Mouse (Mus musculus) liver, adult 2 months (tissue): ENCODE data around the gene Lhfpl2. TPM values are rescaled to one million over a fixed set of nuclear protein-coding genes. Genes with fewer than 3 reads are reported as not detected.
A peak's percentile ranks its signal among the peaks of the same experiment; 100 is the strongest.

Experiments used
- DNase-seq: peaks from one replicate; pipeline ENCODE4 v3.0.0-alpha.2; 2011; ENCODE audit warnings: low read depth, low spot score; ENCODE audit errors: extremely low read depth
- H3K27ac ChIP-seq: fragments of 200-500 bp; replicated peaks from 2 replicates; pipeline ENCODE4 v1.5.1; 2012; ENCODE audit warnings: low read depth, mild to moderate bottlenecking, control low read depth, inconsistent platforms, low read length; ENCODE audit not compliant: insufficient read depth
- H3K27me3 ChIP-seq: fragments of 200-500 bp; 2 replicates; pipeline ENCODE4 v1.6.1; 2012; ENCODE audit warnings: mild to moderate bottlenecking, moderate library complexity, low read length, inconsistent platforms; ENCODE audit not compliant: control insufficient read depth, insufficient read depth
- H3K36me3 ChIP-seq: fragments of 200-500 bp; 2 replicates; pipeline ENCODE4 v1.6.1; 2012; ENCODE audit warnings: low read length, inconsistent platforms; ENCODE audit not compliant: control insufficient read depth, insufficient read depth
- H3K4me1 ChIP-seq: fragments of 200-500 bp; 2 replicates; pipeline ENCODE4 v1.6.1; 2011; ENCODE audit warnings: low read length; ENCODE audit not compliant: control insufficient read depth, insufficient read depth
- H3K4me3 ChIP-seq: fragments of 200-500 bp; 2 replicates; pipeline ENCODE4 v1.5.1; 2011; ENCODE audit warnings: low read depth, mild to moderate bottlenecking, control low read depth, low read length, moderate library complexity; ENCODE audit not compliant: insufficient read depth
- H3K79me2 ChIP-seq: fragments of 200-500 bp; 2 replicates; pipeline ENCODE4 v1.6.1; 2012; ENCODE audit warnings: inconsistent platforms, mild to moderate bottlenecking, low read length, moderate library complexity; ENCODE audit not compliant: control insufficient read depth, insufficient read depth
- H3K9ac ChIP-seq: fragments of 200-500 bp; 2 replicates; pipeline ENCODE4 v1.6.1; 2012; ENCODE audit warnings: low read depth, mild to moderate bottlenecking, control low read depth, inconsistent platforms, low read length
- CTCF ChIP-seq: fragments of 200-500 bp; IDR thresholded peaks from 2 replicates; pipeline ENCODE4 v1.5.1; 2011; ENCODE audit warnings: low read depth, low read length, control low read depth
- POLR2A ChIP-seq: fragments of 200-500 bp; IDR thresholded peaks from 2 replicates; pipeline ENCODE4 v1.6.1; 2011; ENCODE audit warnings: low read length, control low read depth; ENCODE audit not compliant: insufficient read depth; ENCODE audit errors: extremely low read depth
- WGBS: fragments of 180-500 bp; shearing (Covaris S2); methylation state at CpG from one replicate; pipeline ENCODE4 v1.1.7; 2018; 5-methylcytosine and 5-hydroxymethylcytosine counted together
- polyA plus RNA-seq: library from polyadenylated mRNA; depleted of rRNA; stranded (reverse); fragments of >200 nt; gene quantifications from 2 replicates; pipeline ENCODE4 v1.2.3, GENCODE M21; 2012
- total RNA-seq: library from RNA; depleted of rRNA; stranded (reverse); fragments of >200 nt; gene quantifications from 2 replicates; pipeline ENCODE4 v1.2.3, GENCODE M21; 2014

Lhfpl2 gene
- total and polyA plus RNA-seq, 2 experiments: 4.1 to 8.7 TPM

- H3K4me1 ChIP-seq: peaks cover 4% of the 10 kb centered on the region
Observed at GRCm38 (mm10) chr13:94172533-94173310, 115.1 kb downstream of the Lhfpl2 start.

DNA sequence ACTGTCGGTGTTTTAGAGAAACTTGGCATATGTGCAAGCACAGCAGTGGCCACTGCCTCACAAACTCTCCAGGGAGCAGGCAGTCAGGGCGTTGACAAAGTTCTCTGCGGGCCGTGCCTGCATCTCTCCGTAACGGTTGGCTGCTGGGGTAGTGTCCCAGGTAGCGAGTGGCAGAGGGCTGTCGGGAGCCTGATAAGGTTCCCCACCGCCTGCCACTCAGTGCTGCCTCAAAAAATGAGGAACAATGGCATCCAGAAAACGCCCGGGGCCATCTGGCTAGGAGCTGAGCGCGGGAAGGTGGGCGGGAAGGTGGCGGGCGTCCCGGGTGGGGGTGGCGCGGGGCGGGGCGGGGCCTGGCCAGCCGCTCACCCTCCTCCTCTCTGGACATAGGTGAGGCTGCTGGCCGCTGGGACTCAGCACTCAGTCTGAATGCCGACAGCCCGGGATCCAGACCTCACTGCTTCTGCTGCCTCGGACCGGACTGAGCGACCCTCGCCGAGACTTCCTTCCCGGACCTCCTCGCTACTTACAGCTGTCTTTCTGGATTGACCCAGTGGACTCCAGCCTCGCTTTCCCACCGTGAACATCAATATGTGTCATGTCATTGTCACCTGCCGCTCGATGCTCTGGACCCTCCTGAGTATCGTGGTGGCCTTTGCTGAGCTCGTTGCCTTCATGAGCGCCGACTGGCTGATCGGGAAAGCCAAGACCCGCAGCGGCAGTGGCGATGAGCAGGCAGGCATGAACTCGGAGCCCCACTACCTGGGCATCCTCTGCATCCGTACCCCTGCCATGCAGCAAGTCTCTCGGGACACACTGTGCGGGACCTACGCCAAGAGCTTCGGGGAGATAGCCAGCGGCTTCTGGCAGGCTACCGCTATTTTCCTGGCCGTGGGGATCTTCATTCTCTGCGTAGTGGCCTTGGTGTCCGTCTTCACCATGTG is 116.3 kb downstream of the Lhfpl2 start:
- Histone ChIP-seq H3K4me1 (peaks cover 4% of the 10 kb centered on the region), H3K4me3 (peak overlapping the region; percentile 63), H3K27me3 (no peaks in the 10 kb centered on the region), H3K9ac (peak overlapping the region; percentile 59), H3K27ac (peak overlapping the region; percentile 15; the same call in 1 of the 2 replicates), H3K79me2 (no peaks in the 10 kb centered on the region), H3K36me3 (no peaks in the 10 kb centered on the region)
- DNase-seq: peak; percentile 21
- TF ChIP-seq CTCF (no peak), POLR2A (no peak)
- under 1% methylated on average over 47 of the region's 55 CpGs for WGBS

More at GRCm38 (mm10) chr13:94172533-94173310, 115.1 kb downstream of the Lhfpl2 start:
- WGBS: 92% methylated on average over 15 of the region's 15 CpGs
- TF ChIP-seq POLR2A (no peak), CTCF (no peak)
- Histone ChIP-seq H3K79me2 (no peaks in the 10 kb centered on the region), H3K27me3 (no peaks in the 10 kb centered on the region), H3K36me3 (no peaks in the 10 kb centered on the region), H3K27ac (no peak overlapping the region), H3K9ac (no peak overlapping the region), H3K4me3 (no peak overlapping the region)
- DNase-seq: no peak

DNA sequence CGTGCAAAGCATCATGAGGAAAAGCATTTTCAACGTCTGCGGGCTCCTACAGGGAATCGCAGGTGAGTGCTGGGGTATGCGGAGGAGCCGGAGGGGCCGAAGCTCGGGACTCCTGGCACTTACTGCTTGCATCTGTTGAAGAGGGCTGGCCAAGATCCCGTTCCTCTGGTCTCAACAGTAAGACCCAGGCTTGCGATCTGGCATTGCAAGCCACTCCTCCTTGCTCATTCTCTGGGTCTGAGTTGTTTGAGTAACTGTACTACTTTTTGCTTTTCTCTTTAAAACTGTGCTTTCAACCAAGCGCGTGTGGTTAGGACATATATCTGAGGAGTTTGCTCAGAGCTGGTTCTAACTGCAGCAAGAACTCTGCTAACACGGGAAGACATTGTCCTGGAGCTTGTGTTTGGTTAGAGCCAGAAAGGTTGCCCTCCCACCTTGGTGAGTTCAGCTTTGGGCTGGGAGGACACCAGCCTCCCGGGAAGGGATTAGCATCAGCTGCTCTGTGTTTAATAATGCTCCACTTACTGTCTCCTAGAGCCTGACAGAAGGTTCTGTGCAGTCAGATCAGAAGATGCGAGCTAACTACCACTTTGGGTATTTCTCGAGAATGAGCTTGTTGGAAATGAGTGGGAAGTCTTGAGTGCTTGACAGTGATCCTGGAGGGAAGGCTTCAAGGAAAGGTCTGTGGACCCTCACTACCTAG is 117.1 kb downstream of the Lhfpl2 start:
- H3K4me3 ChIP-seq: peak overlapping the region; percentile 63
- WGBS: 20% methylated on average over 16 of the region's 16 CpGs
- peak overlapping the region; percentile 59 for H3K9ac ChIP-seq
- peak overlapping the region; percentile 62 for H3K27ac ChIP-seq
- no peaks in the 10 kb centered on the region for H3K79me2 ChIP-seq
- no peak for DNase-seq
- no peaks in the 10 kb centered on the region for H3K27me3 ChIP-seq
- TF ChIP-seq CTCF (no peak), POLR2A (no peak)
- H3K36me3 ChIP-seq: no peaks in the 10 kb centered on the region
- peaks cover 4% of the 10 kb centered on the region for H3K4me1 ChIP-seq

GRCm38 (mm10) chr13:94175379-94176050 is 117.9 kb downstream of the Lhfpl2 start:
- Histone ChIP-seq H3K27me3 (no peaks in the 10 kb centered on the region), H3K9ac (peak overlapping the region; percentile 59), H3K4me1 (peaks cover 4% of the 10 kb centered on the region), H3K27ac (peak overlapping the region; percentile 62), H3K79me2 (no peaks in the 10 kb centered on the region), H3K4me3 (peak overlapping the region; percentile 63), H3K36me3 (no peaks in the 10 kb centered on the region)
- no peak for TF ChIP-seq POLR2A
- no peak for TF ChIP-seq CTCF
- WGBS: 74% methylated on average over 6 of the region's 6 CpGs
- DNase-seq: no peak

DNA sequence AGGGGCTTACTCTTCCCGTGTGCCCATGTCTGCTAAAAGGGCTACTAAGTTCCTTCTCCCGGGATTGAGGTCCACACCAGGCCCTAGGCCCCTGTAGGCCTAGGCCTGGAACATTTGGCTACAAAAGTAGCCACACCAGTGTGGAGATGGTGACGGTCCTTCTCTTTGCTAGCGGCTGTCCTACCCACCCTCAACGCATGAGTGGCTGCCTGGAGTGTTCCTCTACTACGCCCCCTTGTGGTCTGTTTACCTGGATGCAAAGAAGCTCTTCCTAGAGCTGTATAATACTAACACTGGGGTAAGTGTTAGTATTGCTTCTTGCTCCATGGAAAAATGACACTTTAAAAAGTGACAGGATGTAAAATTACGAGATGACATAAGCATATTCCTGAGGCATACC is 119.6 kb downstream of the Lhfpl2 start:
- no peak for DNase-seq
- Histone ChIP-seq H3K4me3 (no peak overlapping the region), H3K27ac (peak overlapping the region; percentile 28), H3K9ac (peak overlapping the region; percentile 42; the same call in 1 of the 2 replicates), H3K4me1 (peaks cover 11% of the 10 kb centered on the region), H3K79me2 (no peaks in the 10 kb centered on the region), H3K36me3 (no peaks in the 10 kb centered on the region), H3K27me3 (no peaks in the 10 kb centered on the region)
- TF ChIP-seq POLR2A (no peak), CTCF (peak; percentile 59)
- 65% methylated on average over 7 of the region's 7 CpGs for WGBS
